Comparison of ENCODE assay signal across 7 mouse cellular contexts in the genomic region with DNA sequence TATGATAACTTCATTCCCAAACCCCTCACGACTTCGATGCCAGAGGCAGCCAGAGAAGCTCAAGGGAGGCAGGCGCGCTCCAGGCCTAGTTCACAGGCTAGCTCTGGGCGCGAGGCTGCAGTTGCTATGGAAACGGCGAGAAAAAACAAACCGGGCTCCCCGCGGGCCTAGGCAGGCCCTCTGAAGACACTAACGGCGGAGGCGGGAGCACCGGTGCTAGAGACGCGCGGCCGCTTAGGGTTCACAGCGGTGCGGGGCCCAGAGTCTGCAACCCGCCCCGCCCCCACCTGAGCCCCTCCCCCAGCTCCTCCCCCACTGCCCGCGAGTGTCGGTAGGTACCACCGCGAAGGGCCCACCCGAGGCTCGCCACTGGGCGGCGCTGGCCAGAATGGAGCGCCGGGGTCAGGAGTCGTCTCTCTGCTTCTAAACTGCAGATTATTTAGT. TPM values are rescaled to one million over a fixed set of nuclear protein-coding genes. Genes with fewer than 3 reads are reported as not detected.
DNase-seq lines count a peak whose midpoint lies in the region; ATAC-seq and TF ChIP-seq lines count a peak whose summit lies in the region.

No protein-coding gene starts in this region.

- WGBS in intestine, postnatal 0 days = under 1% methylated on average over 35 of the region's 35 CpGs

- ATAC-seq in intestine, postnatal 0 days = peak; percentile 69
- peak; percentile 44 for ATAC-seq in megakaryocyte-erythroid progenitor cell, adult 5-6 weeks (replicated peaks; ENCODE audit: low FRiP score, low TSS enrichment, poor library complexity, severe bottlenecking)

- intact Hi-C loops in left cerebral cortex, postnatal 14 days (cut with DNase I) = loop anchor here (2.0 kb wide), 1 partner anchor 60 kb away; no protein-coding TSS in a partner anchor

- DNase-seq in adrenal gland, postnatal 14 days = peak; percentile 74
- DNase-seq in cerebellum, postnatal 25 days = peak; percentile 59 to 70
- DNase-seq in frontal cortex, postnatal 36 days (ENCODE audit: low spot score in 2 of 2) = peak; percentile 79 to 80
- DNase-seq in left cerebral cortex, postnatal 14 days (ENCODE audit: low spot score in 2 of 2) = peak; percentile 72 to 79
- DNase-seq in right cerebral cortex, postnatal 4 days = peak; percentile 71

- peak overlapping the region; percentile 48 for H3K4me3 ChIP-seq in intestine, postnatal 0 days (ENCODE audit: low read depth, low read length)

- no peaks in the 10 kb centered on the region; the same call in 1 of the 2 replicates for H3K4me1 ChIP-seq in intestine, postnatal 0 days (replicated peaks; ENCODE audit: control insufficient read depth, insufficient read depth, low read length)

- TF ChIP-seq CTCF in intestine, postnatal 0 days (IDR thresholded peaks at IDR 0.05; ENCODE audit: low read depth) = peak; percentile 47

- no peak overlapping the region for H3K9ac ChIP-seq in intestine, postnatal 0 days (ENCODE audit: low read depth, low read length)

- peaks cover 18% of the 10 kb centered on the region; the same call in 1 of the 2 replicates for H3K27me3 ChIP-seq in intestine, postnatal 0 days (replicated peaks; ENCODE audit: control insufficient read depth, insufficient read depth, low read length)

- H3K4me2 ChIP-seq in intestine, postnatal 0 days (replicated peaks; ENCODE audit: low read depth) = peak overlapping the region; percentile 76

- H3K27ac ChIP-seq in intestine, postnatal 0 days (ENCODE audit: low read depth, low read length) = no peak overlapping the region

- no peaks in the 10 kb centered on the region for H3K36me3 ChIP-seq in intestine, postnatal 0 days (ENCODE audit: control insufficient read depth, insufficient read depth)

- H3K9me3 ChIP-seq in intestine, postnatal 0 days (ENCODE audit: control insufficient read depth) = no peaks in the 10 kb centered on the region

RNA-seq across cellular contexts. Expression of a gene that starts 0.7 kb away (rescaled TPM):
- 0.04 and 0.33 TPM in 2 replicates for total RNA-seq in adrenal gland, postnatal 14 days (2021)
- 0.08 and 0.13 TPM in 2 replicates for polyA plus RNA-seq in intestine, postnatal 0 days (2015; fragmentation: Nextera tagmentation; extraction: Ambion mirVana)
- 1 to 10 TPM; 3.5 to 8.5 TPM for total RNA-seq in left cerebral cortex, postnatal 14 days (2021)
- total RNA-seq in megakaryocyte-erythroid progenitor cell, adult 5-6 weeks (2014; fragmentation: Nextera tagmentation) = not detected in 2 replicates
- not detected in 2 replicates for total RNA-seq in megakaryocyte-erythroid progenitor cell, adult 5-6 weeks (2017)

RNA-seq across cellular contexts. Expression of a gene that starts 35.0 kb away (rescaled TPM):
- total RNA-seq in adrenal gland, postnatal 14 days (2021) = 59.0 and 63.1 TPM in 2 replicates
- 15.0 and 21.2 TPM in 2 replicates for polyA plus RNA-seq in intestine, postnatal 0 days (2015; fragmentation: Nextera tagmentation; extraction: Ambion mirVana)
- total RNA-seq in left cerebral cortex, postnatal 14 days (2021) = 10 to 100 TPM; 60.4 to 62.3 TPM
- 27.4 and 36.3 TPM in 2 replicates for total RNA-seq in megakaryocyte-erythroid progenitor cell, adult 5-6 weeks (2014; fragmentation: Nextera tagmentation)
- 11.4 and 11.9 TPM in 2 replicates for total RNA-seq in megakaryocyte-erythroid progenitor cell, adult 5-6 weeks (2017)
